Mouse (Mus musculus) lung, postnatal 25 days (tissue): Measurements from ENCODE around the gene Hoxa2.

Source experiments
- DNase-seq: peaks from one replicate; pipeline ENCODE4 v3.0.0; 2022; ENCODE audit warnings: low spot score

The Hoxa2 gene

GRCm38 (mm10) chr6:52138576-52138975 lies 26.1 kb downstream of the Hoxa2 start:
- no peak for DNase-seq

DNA sequence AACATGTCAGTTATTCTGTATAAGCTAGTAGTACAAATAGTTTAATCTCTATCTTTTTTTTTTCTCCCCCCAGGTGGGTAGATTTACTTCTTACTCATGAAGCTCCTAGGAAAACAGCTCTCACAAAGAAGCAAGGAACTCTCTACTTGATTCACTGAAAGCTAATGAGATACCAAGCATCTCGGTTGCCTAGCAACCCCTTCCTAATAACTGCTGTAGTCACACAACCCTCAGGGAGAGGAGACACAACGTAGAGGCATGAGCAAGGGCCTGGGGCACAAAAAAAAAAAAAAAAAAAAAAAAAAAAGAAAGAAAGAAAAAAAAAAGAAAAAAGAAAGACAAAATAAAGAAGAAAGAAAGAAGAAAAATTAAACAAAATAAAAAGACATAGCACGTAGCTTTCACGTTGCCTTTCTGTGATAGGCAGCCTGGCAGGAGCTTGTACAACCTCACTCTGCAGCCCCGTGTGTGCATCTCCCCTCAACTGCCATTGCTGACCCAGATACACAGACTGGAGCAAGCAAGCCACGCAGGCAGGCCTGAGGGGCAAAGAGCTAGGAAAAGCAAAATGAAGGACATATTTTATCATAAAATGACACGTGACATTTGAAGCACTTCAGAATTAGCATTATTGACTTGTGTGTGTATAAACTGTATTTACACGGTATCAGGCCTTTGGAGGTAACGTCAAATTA lies 26.6 kb downstream of the Hoxa2 start:
- no peak for DNase-seq

- no peak for DNase-seq
These were observed 41.0 kb downstream of the Hoxa2 start for GRCm38 (mm10) chr6:52123673-52124072.

DNA sequence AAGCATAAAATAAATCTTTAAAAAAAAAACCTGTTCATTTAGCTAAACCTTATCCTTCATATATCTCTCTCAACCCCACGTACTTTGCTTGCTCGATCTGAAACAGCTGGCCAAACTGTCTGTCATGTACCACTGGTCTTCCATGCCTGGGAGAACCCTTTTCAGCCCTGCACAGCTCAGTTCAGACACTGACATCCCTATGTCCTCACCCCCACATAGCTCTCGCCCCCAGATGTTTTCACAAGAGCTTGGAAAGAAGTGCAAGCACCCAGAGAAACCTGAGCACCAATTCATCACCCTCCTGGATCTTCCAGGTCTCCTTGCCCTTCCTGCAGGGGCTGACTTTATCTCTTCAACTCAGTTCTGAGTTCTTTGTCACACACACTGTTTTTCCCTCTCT lies 43.5 kb downstream of the Hoxa2 start:
- DNase-seq, result no peak

- no peak for DNase-seq
These were observed 45.6 kb downstream of the Hoxa2 start for GRCm38 (mm10) chr6:52118903-52119635.

DNA sequence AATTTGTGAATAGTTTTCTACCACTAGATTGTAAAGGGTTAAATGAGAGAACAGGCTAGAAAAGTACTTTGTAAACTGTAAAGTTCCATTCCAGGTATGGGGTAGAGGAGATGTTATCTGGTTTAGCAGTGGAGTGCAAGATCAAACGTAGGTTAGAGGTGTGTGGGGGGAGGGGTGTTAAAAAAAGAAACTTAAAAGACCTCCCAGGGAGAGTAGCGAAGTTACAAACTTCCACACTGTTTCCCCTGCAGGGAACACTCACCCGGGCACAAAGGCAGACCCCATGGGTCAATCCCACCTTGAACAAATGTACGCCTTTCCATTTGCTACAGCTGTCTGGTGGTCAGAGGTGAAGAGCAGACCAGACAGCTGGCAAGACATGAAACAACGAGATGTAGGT lies 48.7 kb downstream of the Hoxa2 start:
- no peak for DNase-seq
